Mouse (Mus musculus): ENCODE results near the gene Zfp941. TPM values are rescaled to one million over a fixed set of nuclear protein-coding genes. Genes with fewer than 3 reads are reported as not detected.

Gene Zfp941
- total RNA-seq (2017), result 1.5 and 3.0 TPM in 2 replicates

DNA sequence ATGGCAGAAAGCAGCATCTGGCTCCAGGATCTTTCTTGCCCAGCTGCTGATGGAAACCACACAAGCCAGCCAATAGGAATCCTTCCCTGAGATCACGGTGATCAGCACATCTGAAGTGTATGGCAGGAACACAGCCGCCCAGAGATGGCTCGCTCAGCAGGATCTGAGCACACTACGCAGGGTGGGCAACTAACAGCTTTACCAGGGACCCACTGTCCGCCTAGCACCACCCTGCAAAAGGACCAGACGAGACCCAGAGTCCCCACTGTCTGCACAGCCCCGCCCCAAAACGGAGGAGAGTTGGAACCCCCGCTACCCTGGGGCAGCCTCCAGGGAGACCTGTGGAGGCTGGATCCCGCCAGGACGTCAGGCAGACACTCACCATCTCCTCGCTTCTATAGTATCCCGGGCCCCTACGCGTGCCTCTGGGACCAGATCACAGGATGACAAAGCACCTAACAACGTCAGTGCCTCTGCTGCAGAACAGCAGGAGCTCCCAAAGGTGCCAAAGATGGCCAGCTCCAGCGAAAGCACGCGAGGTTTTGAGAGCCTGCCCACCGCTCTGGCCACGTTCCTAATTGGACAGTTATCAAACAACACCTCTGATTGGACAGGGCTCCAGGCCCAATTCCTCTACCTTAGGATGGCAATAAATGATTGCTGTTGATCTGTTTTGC is at the start of gene Zfp941:
TSS of gene Zfp941 (minus strand) at position 526 of the 677 bp plus-strand sequence.
- peak; percentile 81 for ATAC-seq (replicated peaks; ENCODE audit: low read depth, poor library complexity, severe bottlenecking)

DNA sequence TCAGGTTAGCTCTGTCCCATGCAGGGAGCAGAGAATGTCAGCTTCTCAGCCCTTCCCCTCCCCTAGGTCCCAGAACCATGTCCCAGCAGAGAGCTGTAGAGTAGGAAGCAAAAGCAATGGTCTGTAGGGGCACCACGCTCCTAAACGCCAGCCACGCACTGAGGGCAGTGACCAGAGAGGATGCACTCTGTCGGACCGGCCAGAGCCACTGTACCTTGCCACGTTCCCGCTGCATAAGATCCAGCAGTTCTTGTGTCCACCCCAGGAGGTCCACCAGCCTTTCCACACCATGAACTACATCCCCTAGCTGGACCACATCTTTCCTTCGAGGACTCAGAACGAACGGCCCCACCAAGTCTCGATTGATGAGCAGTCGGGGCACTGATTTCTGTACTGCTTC is 42.8 kb upstream of the Zfp941 start:
- ATAC-seq (replicated peaks; ENCODE audit: low read depth, poor library complexity, severe bottlenecking), result no peak

DNA sequence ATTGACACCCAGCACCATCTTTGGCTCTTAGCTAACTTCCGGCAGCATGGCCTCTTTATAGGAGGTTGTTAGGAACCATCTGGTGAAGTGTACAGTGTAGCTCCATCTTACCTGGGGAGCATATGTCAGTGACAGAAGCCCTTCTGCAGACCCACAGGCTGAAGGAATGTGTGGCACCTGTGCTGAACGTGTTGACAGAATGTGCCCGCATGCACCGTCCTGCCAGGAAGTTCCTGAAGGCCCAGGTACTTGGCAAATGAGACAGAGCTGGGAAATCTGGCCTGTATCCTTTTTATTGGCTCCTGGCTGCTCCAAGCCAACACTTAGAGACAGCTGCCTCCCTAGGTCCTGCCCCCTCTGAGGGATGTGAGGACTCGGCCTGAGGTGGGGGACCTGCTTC is 38.8 kb upstream of the Zfp941 start:
- ATAC-seq (replicated peaks; ENCODE audit: low read depth, poor library complexity, severe bottlenecking), result no peak

DNA sequence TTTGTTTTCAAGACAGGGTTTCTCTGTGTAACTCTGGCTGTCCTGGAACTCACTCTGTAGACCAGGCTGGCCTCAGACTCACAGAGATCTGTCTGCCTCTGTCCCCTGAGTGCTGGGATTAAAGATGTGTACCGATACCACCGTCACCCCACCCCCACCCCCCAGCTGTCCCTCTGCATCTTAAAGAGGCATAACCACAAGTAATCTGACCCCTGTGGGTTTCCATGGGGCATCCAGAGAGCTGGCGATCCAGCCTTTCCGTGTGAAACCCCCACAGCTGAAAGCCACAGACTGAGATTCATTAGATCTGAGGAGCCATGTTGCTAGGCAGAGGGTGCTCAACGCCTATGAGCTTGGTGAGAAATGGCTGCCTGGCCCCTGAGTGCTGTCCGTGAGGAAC is 38.0 kb upstream of the Zfp941 start:
- ATAC-seq (replicated peaks; ENCODE audit: low read depth, poor library complexity, severe bottlenecking), result no peak

DNA sequence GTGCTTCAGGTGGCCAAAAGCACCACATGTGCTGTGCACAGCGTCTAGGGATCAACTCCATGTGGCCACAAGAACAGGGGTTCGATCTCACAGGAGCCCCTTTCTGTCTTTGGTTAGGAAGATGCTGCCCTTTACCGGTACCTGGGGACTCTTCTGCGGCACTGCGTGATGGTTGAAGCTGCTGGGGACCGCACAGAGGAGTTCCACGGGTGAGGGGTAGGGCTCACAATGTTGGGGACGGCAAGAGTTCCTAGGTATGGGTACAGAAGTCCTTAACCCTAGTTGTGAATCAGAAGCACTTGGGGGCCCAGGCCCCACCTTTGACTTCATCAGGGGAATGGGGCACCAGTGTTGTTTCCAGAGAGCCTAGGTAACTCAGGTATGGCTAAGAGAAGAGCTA is 36.8 kb upstream of the Zfp941 start:
- no peak for ATAC-seq (replicated peaks; ENCODE audit: low read depth, poor library complexity, severe bottlenecking)

DNA sequence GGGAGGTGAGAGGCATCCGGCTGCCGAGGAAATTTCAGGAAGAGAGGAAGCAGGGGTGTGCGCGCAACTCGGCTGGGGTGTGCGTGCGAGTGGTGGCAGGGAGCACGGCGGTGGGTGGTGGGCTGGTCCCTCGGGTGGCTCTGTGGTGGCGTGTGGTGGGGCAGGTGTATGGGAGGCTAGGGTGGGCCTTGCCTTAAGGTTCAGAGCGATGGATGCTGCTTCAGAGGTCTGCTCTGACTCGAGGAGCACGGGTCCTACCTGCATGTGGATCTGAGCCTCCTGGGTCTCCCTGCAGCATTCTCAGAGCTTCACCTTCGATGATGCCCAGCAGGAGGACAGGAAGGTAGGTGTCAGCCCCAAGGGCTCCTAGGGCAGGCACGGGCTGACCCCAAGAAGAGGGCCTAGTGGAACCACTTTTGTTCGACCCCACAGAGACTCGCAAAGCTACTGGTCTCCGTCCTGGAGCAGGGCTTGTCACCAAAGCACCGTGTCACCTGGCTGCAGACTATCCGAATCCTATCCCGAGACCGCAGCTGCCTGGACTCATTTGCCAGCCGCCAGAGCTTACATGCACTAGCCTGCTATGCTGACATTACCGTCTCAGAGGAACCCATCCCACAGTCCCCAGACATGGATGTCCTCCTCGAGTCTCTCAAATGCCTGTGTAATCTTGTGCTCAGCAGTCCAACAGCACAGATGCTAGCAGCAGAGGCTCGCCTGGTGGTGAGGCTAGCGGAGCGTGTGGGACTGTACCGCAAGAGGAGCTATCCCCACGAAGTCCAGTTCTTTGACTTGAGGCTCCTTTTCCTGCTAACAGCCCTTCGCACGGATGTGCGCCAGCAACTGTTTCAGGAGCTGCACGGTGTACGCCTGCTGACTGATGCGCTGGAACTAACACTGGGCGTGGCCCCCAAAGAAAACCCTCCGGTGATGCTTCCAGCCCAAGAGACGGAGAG is 35.9 kb upstream of the Zfp941 start, which contains the start of gene Bet1l:
TSS of gene Bet1l (minus strand) at position 28 of the 956 bp plus-strand sequence.
- peak; percentile 16 for ATAC-seq (replicated peaks; ENCODE audit: low read depth, poor library complexity, severe bottlenecking)

DNA sequence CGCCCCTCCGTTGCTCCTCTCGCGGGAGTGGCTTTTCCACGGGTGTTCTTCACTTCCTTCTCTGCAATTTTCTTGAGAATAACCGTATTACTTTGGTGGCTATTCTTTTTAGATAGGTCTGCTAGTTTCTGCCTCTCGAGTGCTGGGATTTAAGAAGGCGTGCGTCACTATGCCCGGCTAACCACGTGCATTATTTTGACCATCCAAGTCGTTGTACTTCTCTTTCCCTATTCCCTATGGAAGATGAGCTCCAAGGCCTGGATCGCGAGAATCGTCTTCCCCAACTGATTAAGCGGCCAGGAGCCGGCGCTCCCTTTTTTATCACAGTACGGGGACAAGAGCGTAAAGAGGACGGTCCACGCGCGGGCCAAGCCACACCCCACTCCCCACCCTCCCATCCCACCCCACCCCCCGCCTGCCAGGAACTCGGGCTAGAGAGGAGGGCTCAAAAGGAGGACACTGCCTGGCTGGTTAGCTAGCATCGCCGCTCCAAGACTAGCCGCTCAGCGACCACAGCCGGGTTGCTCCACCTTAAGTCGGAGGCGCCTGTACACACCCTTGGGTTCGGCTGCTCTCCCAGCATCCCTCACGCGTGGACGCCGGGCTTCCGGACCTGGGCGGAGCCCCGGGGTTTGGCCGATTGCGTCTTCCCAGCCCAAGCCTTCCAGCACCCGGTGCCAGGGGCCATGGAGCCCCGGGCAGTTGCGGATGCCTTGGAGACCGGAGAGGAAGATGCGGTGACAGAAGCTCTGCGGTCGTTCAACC is 35.0 kb upstream of the Zfp941 start, which contains the start of gene Ric8a:
TSS of gene Ric8a (plus strand) at position 173 of the 765 bp plus-strand sequence.
- peak; percentile 66 for ATAC-seq (replicated peaks; ENCODE audit: low read depth, poor library complexity, severe bottlenecking)

DNA sequence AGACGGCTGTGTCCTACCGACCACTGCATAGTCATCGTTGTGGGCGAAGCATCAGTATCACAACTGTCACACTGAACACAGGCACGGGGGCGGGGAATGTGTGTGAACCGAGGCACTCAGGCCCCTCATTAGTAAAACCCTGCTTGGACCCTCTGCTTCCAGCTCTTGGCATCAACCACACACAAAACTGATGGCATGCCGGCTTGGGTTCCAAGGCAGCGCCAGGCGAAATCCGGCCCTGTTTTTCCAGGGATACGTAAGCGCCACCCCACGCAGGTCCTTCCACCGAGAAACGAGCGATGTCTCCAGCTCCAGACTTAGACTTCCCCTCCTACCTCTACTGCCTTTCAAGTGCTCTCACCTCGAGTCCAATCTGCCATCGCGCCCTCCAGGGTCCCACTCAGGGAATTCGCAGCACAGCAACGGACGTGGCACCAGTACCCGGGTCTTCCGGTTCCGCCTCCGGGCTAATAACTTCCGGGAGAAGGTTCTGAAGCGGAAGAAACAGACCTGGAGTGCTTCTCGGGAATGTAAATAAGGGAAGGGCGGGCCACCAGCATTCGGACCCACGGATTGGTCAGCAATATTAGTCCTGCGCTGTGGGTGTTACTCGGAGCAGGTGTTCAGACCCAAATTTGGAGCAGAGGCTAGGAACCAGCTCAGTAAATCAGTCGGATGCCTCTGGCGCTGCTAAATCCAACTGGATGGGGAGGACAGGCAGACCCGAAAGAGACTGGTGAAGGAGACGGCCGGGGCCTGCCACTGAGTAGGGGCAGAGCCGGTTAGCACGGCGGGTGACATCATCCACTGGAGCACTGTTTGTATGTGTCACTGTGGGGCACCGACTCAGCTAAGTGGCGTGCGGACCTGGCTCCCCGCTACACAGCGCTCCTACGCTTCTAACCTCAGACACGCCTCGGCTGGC is 34.1 kb upstream of the Zfp941 start, which contains the start of gene Gm45785:
TSS of gene Gm45785 (minus strand) at position 472 of the 925 bp plus-strand sequence.
- peak; percentile 66 for ATAC-seq (replicated peaks; ENCODE audit: low read depth, poor library complexity, severe bottlenecking)

DNA sequence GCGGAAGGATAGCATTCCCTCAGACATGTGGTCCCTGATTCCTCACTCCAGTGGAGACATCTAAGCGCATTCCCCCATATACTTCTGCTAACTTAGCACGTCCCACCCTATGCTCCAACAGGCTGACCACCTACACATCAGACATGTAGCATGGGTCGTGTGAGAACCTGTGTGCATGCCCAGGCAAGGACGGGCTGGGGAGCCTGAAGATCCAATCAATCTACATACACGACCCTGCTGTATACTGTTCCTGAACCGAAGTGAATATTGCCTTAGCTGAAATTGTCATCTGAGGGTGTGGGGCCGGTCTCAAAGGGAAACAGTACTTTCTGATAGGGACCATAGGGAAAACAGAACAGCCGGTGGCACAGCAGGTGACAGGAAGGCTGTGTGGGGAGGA is 33.2 kb upstream of the Zfp941 start:
- ATAC-seq (replicated peaks; ENCODE audit: low read depth, poor library complexity, severe bottlenecking), result no peak

DNA sequence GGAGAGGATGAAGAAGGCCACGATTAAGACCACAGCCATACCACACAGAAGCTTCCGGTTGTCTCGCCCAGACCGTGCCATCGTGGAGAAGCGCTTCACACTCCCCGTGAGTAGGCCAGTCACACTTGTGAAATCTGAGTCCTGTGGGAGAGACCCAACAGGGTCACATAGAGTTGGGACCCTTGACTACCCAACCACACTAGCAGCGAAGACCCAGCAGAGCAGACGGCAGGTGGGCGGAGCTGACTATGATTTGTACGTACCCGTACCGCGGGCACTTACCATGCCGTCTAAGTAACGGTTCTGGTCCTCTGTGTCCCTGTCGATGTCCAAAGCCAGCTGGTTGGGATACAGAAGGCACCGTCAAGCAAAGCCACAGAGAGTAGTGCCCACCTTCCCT is 32.5 kb upstream of the Zfp941 start:
- ATAC-seq (replicated peaks; ENCODE audit: low read depth, poor library complexity, severe bottlenecking), result no peak

DNA sequence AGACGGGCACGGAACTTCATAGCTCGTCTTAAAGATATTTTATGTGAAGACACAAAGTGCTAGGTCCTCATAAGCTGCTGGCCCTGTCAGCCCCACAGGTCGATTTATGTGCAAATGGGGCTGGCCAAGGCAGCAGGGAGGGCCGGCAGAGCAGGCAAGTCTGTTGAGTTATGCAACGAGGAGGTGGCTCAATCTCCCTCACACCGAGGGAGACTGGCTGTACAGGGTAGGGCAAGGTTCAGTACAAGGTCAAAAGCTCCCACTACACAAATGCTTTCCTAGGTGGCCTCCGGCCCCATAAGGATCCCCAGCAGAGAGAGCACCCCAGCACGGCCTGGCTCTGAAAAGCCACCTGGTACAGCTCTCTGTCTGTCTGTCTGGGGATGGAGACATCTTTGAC is 31.4 kb upstream of the Zfp941 start:
- no peak for ATAC-seq (replicated peaks; ENCODE audit: low read depth, poor library complexity, severe bottlenecking)

DNA sequence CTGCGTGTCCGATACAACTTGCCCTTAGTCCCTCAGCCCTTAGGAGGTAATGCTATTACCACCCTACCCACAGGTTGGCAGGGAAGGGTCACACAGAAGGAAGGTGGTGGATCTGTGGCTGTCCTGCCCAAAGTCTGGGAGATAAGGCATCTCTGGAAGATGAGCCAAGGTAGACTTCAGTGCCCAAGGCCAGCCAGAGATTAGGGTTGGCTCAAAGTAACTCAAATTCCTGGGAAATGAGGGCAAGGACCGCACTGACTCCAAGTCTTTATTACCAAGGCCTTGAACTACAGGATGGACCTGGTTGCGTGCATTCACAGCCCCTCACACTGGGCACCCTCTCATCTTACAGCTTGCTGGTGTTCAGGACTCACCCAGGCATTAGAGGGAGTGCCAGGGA is 29.9 kb upstream of the Zfp941 start:
- no peak for ATAC-seq (replicated peaks; ENCODE audit: low read depth, poor library complexity, severe bottlenecking)

DNA sequence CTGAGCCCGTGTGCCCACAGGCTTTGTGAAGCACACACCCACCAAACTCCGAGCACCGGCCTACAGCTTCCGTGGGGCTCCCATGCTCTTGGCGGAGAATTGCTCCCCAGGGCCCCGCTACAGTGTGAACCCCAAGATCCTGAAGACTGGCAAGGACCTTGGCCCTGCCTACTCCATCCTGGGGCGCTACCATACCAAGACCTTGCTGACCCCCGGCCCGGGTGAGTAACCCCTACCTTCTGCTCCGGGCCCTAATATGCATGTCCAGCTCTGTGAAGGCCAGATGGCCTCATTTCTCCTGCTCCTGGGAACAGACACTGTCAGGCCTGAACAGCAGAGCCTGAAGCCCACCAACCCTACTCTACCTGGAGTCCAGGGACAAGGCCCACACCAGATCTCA is 26.6 kb upstream of the Zfp941 start:
- ATAC-seq (replicated peaks; ENCODE audit: low read depth, poor library complexity, severe bottlenecking), result no peak

DNA sequence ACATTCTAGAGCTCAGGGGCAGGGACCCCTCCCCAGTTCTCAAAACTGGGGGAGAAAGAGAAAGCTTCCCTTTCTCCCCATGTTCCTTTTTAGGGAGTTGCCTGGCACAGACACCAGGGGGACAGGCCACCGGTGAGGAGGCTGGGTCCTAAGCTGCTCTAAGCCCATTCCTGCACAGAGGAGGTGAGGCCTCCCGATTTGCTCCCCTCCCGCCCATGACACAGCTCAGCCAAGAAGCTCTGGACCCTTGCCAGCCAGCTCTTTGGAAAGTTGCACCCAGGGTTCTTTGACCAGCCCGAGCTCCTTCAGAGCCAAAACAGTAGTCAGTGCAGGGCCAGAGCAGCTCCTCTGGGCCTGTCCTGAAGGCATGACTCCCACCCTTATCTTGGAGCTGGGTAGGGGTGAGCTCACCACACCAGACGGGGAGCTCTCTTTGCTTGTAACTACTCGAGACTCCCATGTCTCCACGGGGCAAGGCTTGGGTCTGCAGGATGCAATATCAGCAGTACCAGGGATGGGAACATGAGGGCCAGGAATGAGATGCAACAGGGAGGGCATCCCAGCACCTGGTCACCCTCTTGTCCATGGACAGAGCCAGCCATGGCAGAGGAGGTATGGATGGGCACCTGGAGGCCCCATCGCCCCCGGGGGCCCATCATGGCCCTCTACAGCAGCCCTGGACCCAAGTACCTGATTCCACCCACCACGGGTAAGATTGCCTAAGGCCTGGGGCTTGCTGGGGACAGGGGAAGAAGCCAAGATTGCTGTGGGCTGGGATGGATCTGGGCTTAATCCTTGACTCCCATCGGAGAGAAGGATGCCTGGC is 26.0 kb upstream of the Zfp941 start, which contains the start of gene Odf3:
TSS of gene Odf3 (plus strand) at position 51 of the 826 bp plus-strand sequence.
- ATAC-seq (replicated peaks; ENCODE audit: low read depth, poor library complexity, severe bottlenecking), result no peak

DNA sequence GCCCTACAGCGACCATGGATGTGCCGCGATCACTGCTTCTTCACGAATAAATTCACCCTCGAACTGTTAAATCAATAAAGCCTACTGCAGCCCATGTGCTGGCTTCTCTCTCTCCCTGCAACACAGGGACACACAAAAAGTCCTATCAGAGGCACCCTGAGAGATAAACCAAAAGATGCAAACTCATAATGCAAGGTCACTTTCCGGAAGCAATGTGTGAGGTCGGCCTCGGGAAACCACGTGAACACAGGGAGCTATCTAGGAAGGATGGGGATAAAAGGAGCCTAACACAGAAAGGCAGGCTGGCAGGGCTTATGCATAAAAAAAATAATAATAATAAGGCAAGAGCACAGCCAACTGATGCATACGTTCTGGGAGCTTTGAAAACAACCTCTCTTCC is 24.7 kb upstream of the Zfp941 start:
- ATAC-seq (replicated peaks; ENCODE audit: low read depth, poor library complexity, severe bottlenecking), result no peak

DNA sequence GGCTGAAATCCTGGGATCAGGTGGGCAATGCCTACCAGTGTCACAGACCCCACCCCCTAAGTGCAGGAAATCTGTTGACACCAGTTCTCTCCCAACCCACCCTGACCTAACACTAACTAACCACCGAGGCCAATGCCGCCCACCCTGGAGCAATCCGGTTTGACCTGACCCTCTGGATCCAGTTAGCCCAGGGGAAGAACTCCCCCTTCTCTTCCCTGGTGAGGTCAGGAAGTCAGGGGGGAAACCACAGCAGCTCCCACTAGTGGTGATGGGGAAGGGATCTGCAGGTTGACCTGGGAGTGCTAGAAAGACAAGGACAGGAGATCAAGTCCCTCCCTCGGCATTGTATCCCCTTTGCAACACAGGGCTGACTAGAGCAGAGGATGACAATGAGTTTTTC is 23.7 kb upstream of the Zfp941 start:
- ATAC-seq (replicated peaks; ENCODE audit: low read depth, poor library complexity, severe bottlenecking), result no peak

DNA sequence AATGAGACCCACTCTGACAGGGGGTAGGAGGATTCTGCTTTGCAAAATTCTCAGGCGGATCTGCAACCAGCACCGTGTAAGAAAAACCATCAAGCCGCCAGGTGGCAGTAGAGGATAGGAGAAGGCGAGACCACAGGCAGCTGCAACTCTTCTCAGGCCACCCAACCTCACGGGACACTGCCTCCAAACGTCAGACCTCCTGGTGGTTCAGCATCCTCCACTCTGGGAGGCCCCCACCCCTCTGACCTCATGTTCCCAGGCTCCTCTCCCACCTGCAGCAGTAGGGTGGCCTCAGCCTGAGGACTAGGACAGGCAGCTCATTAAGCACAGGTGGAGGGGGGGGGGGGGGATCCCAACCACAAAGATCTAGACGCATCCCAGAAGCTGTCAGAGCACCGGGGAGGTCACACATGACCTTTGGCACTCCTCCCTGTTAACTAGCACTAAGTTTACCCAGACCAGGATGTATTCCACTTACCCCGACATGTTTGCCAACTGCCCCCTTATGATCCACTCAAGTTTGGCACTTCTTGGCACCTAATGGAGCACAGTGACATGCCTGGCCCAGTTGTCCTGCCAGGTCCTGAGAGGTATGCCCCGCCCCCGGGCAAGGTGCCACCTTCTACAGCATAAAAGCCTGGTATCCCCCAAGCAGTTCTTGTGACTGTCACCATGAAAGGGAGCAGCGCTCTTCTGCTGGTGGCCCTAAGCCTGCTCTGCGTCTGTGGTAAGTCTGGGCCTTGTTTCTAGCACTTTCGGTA is 23.1 kb upstream of the Zfp941 start, which contains the start of gene Scgb1c1:
TSS of gene Scgb1c1 (plus strand) at position 643 of the 761 bp plus-strand sequence.
- ATAC-seq (replicated peaks; ENCODE audit: low read depth, poor library complexity, severe bottlenecking), result peak; percentile 91

DNA sequence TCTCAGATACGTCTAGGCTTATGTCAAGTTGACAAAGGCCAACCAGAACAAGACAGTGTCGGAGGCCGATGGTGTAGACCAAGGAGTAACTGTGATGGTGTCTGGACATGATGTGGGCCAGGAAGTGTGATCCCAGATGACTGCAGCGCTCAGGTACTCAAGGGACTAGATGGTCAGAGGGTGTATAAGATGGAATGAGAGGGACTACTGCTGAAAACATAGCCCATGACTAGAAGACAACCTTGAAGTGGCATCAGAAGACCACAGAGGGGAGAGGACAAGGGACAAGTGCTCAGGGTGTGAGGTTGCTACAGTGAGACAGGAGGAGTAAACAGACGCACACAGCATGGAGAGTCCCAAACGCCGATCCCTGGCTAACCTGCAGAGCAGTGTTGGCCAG is 21.8 kb upstream of the Zfp941 start:
- ATAC-seq (replicated peaks; ENCODE audit: low read depth, poor library complexity, severe bottlenecking), result no peak

Measured in common myeloid progenitor, adult 5-6 weeks (primary cell).